Mouse (Mus musculus) embryonic fibroblast, embryonic 13.5 days (primary cell): ENCODE results near the gene Slc9a9. TPM values are rescaled to one million over a fixed set of nuclear protein-coding genes. Genes with fewer than 3 reads are reported as not detected.

Source experiments
- H3K27ac ChIP-seq: 2 replicates; pipeline ENCODE4 v1.5.1; 2012; ENCODE audit warnings: low read length, control low read depth, inconsistent platforms; ENCODE audit not compliant: insufficient read depth
- H3K4me1 ChIP-seq: 2 replicates; pipeline ENCODE4 v1.6.1; 2011; ENCODE audit warnings: low read length; ENCODE audit not compliant: control insufficient read depth, insufficient read depth
- H3K4me3 ChIP-seq: 2 replicates; pipeline ENCODE4 v1.5.1; 2011; ENCODE audit warnings: mild to moderate bottlenecking, control low read depth, low read length; ENCODE audit not compliant: insufficient read depth
- CTCF ChIP-seq: IDR thresholded peaks from 2 replicates; pipeline ENCODE4 v1.5.1; 2011; ENCODE audit warnings: mild to moderate bottlenecking, control low read depth, low read length, moderate library complexity, borderline replicate concordance; ENCODE audit not compliant: insufficient read depth
- POLR2A ChIP-seq: IDR thresholded peaks from 2 replicates; pipeline ENCODE4 v1.6.1; 2011; ENCODE audit warnings: low read depth, mild to moderate bottlenecking, control low read depth, low read length, moderate library complexity
- polyA plus RNA-seq: library from polyadenylated mRNA; stranded (reverse); fragments of >200 nt; gene quantifications from 2 replicates; pipeline ENCODE4 v1.2.4, GENCODE M21; 2011; ENCODE audit warnings: low read depth; ENCODE audit not compliant: missing spikeins, insufficient read length

Gene Slc9a9
- polyA plus RNA-seq, 1 experiment: 7.7 TPM

- TF ChIP-seq CTCF (no peak), POLR2A (no peak)
- H3K4me1 ChIP-seq: no peaks in the 10 kb centered on the region
- H3K27ac ChIP-seq: no peak overlapping the region
- no peak overlapping the region for H3K4me3 ChIP-seq
Measured at GRCm38 (mm10) chr9:94788261-94788660, 118.6 kb downstream of the Slc9a9 start.

GRCm38 (mm10) chr9:94790966-94791365, 121.3 kb downstream of the Slc9a9 start:
- no peak for TF ChIP-seq POLR2A
- TF ChIP-seq CTCF: no peak

GRCm38 (mm10) chr9:94803073-94803472, 133.4 kb downstream of the Slc9a9 start:
- no peak for TF ChIP-seq POLR2A
- no peak for TF ChIP-seq CTCF
- Histone ChIP-seq H3K4me1 (no peaks in the 10 kb centered on the region), H3K27ac (no peak overlapping the region), H3K4me3 (no peak overlapping the region)

More at GRCm38 (mm10) chr9:94790966-94791365, 121.3 kb downstream of the Slc9a9 start:
- Histone ChIP-seq H3K27ac (no peak overlapping the region), H3K4me3 (no peak overlapping the region), H3K4me1 (no peaks in the 10 kb centered on the region)

GRCm38 (mm10) chr9:94805506-94805905, 135.8 kb downstream of the Slc9a9 start:
- Histone ChIP-seq H3K4me3 (no peak overlapping the region), H3K27ac (no peak overlapping the region), H3K4me1 (no peaks in the 10 kb centered on the region)
- TF ChIP-seq POLR2A (no peak), CTCF (no peak)

- H3K4me1 ChIP-seq: no peaks in the 10 kb centered on the region; the same call in 1 of the 2 replicates
- no peak overlapping the region for H3K4me3 ChIP-seq
- TF ChIP-seq POLR2A: no peak
- no peak for TF ChIP-seq CTCF
- H3K27ac ChIP-seq: no peak overlapping the region
Measured at GRCm38 (mm10) chr9:94815518-94815917, 145.8 kb downstream of the Slc9a9 start.

- no peak overlapping the region for H3K4me3 ChIP-seq
- no peak for TF ChIP-seq POLR2A
- no peak for TF ChIP-seq CTCF
- no peaks in the 10 kb centered on the region for H3K4me1 ChIP-seq
- H3K27ac ChIP-seq: no peak overlapping the region
Measured at GRCm38 (mm10) chr9:94821268-94821667, 151.6 kb downstream of the Slc9a9 start.

- Histone ChIP-seq H3K4me3 (no peak overlapping the region), H3K27ac (no peak overlapping the region), H3K4me1 (no peaks in the 10 kb centered on the region)
- no peak for TF ChIP-seq POLR2A
- TF ChIP-seq CTCF: no peak
Measured at GRCm38 (mm10) chr9:94833836-94834235, 164.1 kb downstream of the Slc9a9 start.

GRCm38 (mm10) chr9:94837384-94837783, 167.7 kb downstream of the Slc9a9 start:
- no peak overlapping the region for H3K4me3 ChIP-seq
- no peak for TF ChIP-seq CTCF
- no peak for TF ChIP-seq POLR2A

GRCm38 (mm10) chr9:94838479-94839031, 168.8 kb downstream of the Slc9a9 start:
- TF ChIP-seq POLR2A (no peak), CTCF (no peak)
- no peaks in the 10 kb centered on the region for H3K4me1 ChIP-seq

More at GRCm38 (mm10) chr9:94837384-94837783, 167.7 kb downstream of the Slc9a9 start:
- Histone ChIP-seq H3K27ac (no peak overlapping the region), H3K4me1 (no peaks in the 10 kb centered on the region)

GRCm38 (mm10) chr9:94839204-94839603, 169.5 kb downstream of the Slc9a9 start:
- Histone ChIP-seq H3K4me1 (no peaks in the 10 kb centered on the region), H3K4me3 (no peak overlapping the region), H3K27ac (no peak overlapping the region)
- no peak for TF ChIP-seq CTCF
- no peak for TF ChIP-seq POLR2A

More at GRCm38 (mm10) chr9:94838479-94839031, 168.8 kb downstream of the Slc9a9 start:
- Histone ChIP-seq H3K27ac (no peak overlapping the region), H3K4me3 (no peak overlapping the region)
